16 mouse cellular contexts compared by ENCODE assay signal in genomic region chr10:43977353-43977752, GRCm38 (mm10).
DNase-seq lines count a peak whose midpoint lies in the region; ATAC-seq and TF ChIP-seq lines count a peak whose summit lies in the region.
"Had no signal": no experiment of that assay in that cellular context is flagged by ENCODE, and none has a peak within 500 bp of the region (broad histone marks: within the 10 kb centered on the region; RNA-seq: fewer than 3 reads in every experiment).

No protein-coding gene starts in this region.

- no peaks in the 10 kb centered on the region for H3K9me3 ChIP-seq in ES-E14 (ENCODE audit: control insufficient read depth, insufficient read depth, low read depth, low read length)
- H3K9me3 ChIP-seq: forebrain, embryonic 10.5 days; liver, embryonic 15.5 days had no signal

- no peak overlapping the region for H3K27ac ChIP-seq in ES-E14 (ENCODE audit: insufficient read depth, low read depth, low read length, poor library complexity, severe bottlenecking)
- H3K27ac ChIP-seq: forebrain, embryonic 10.5 days; hindbrain, postnatal 0 days; liver, embryonic 15.5 days had no signal

- no peak for ATAC-seq in inflammation-experienced regulatory T-cells, adult 6 months
- ATAC-seq: activated CD4-positive, CD25-positive, alpha-beta regulatory T cell, adult 4 months; CD4-positive, CD25-positive, alpha-beta regulatory T cell, adult 4 months; hindbrain, postnatal 0 days had no signal

- H3K36me3 ChIP-seq in ES-E14 (ENCODE audit: control insufficient read depth, insufficient read depth, low read length, poor library complexity, severe bottlenecking): no peaks in the 10 kb centered on the region
- H3K36me3 ChIP-seq: forebrain, embryonic 10.5 days; liver, embryonic 15.5 days had no signal

- no peak overlapping the region for H3K9ac ChIP-seq in ES-E14 (ENCODE audit: insufficient read depth, low read depth, low read length, poor library complexity, severe bottlenecking)
- H3K9ac ChIP-seq: liver, embryonic 15.5 days had no signal

- peaks cover 2 to 3% of the 10 kb centered on the region in 2 experiments; a peak in 2 of 4 replicates for H3K4me1 ChIP-seq in ES-E14 (ENCODE audit: control insufficient read depth in 2 of 2, insufficient read depth in 2 of 2, low read length in 2 of 2, poor library complexity in 1 of 2)
- H3K4me1 ChIP-seq: forebrain, embryonic 10.5 days; liver, embryonic 15.5 days had no signal

- in situ Hi-C loops in ES-E14 (cut with MboI; ENCODE audit: low sequenced_read_pairs in 2 of 2, unreplicated experiment in 2 of 2): no loop called here

- no peak overlapping the region for H3K4me3 ChIP-seq in ES-E14 (ENCODE audit: insufficient read depth in 1 of 2, low read depth in 1 of 2, low read length in 2 of 2, poor library complexity in 1 of 2, severe bottlenecking in 1 of 2)
- H3K4me3 ChIP-seq: forebrain, embryonic 10.5 days; liver, embryonic 15.5 days had no signal

- DNase-seq in gastrocnemius, postnatal 25 days: peak; percentile 23
- DNase-seq in gastrocnemius, postnatal 10 days: no peak
- peak; percentile 22 for DNase-seq in ES-E14 (ENCODE audit: low read depth, low spot score)
- DNase-seq in heart, postnatal 4 days: peak; percentile 24
- peak; percentile 47 for DNase-seq in lung, postnatal 36 days
- DNase-seq in B cell, adult 2 months: no peak
- DNase-seq in thymus, postnatal 0 days (ENCODE audit: low spot score): no peak
- DNase-seq: cerebellum, adult 11 months; midbrain, embryonic 14.5 days; thymus, adult 2 months had no signal

TF ChIP-seq in ES-E14, 5 proteins besides CTCF, POLR2A, EP300 and RAD21:
- TF ChIP-seq ZC3H11A (IDR thresholded peaks at IDR 0.05; ENCODE audit: borderline replicate concordance, low read depth, low read length) (no peak), CHD2 (IDR thresholded peaks at IDR 0.05; ENCODE audit: low read depth, low read length) (no peak), HCFC1 (IDR thresholded peaks at IDR 0.05; ENCODE audit: borderline replicate concordance, insufficient read depth, low read length) (no peak), ZNF384 (IDR thresholded peaks at IDR 0.05; ENCODE audit: low read depth, low read length) (no peak), MAFK (IDR thresholded peaks at IDR 0.05; ENCODE audit: insufficient read depth, low read depth, low read length) (no peak)

Comparison
In these comparisons a context has a peak if more than half of its experiments do, and no peak if none do; other contexts are left out.
1. DNase-seq: peak in gastrocnemius, postnatal 25 days (single experiment), ES-E14 (single experiment), heart, postnatal 4 days (single experiment) and lung, postnatal 36 days (single experiment); none in gastrocnemius, postnatal 10 days (single experiment), B cell, adult 2 months (0 of 2) and thymus, postnatal 0 days (single experiment).